Mouse (Mus musculus): ENCODE results near the gene Bloc1s1. TPM values are rescaled to one million over a fixed set of nuclear protein-coding genes. Genes with fewer than 3 reads are reported as not detected.

Bloc1s1 gene
- total RNA-seq, 2 experiments from 2014 or later, result 201 to 210 TPM

Other genes with a start within 250 kb of the Bloc1s1 start
- gene Suox, start 250.0 kb downstream of the Bloc1s1 start, total RNA-seq (2021), result 10 to 100 TPM in 1 of 2 experiments, 1 to 10 TPM in 1; 9.3 to 11.0 TPM
- gene Rab5b, start 227.8 kb downstream of the Bloc1s1 start, total RNA-seq (2021), result 10 to 100 TPM; 82.7 to 83.2 TPM
- gene Pmel, start 219.8 kb downstream of the Bloc1s1 start, total RNA-seq (2021), result 1 to 10 TPM; 2.1 to 2.4 TPM
- 10 to 100 TPM; 14.0 to 18.8 TPM for gene Cdk2, start 219.0 kb downstream of the Bloc1s1 start, total RNA-seq (2021)
- 1 to 10 TPM; 7.1 to 8.8 TPM for gene Dgka, start 179.2 kb downstream of the Bloc1s1 start, total RNA-seq (2021)
- gene Pym1, start 176.1 kb downstream of the Bloc1s1 start, total RNA-seq (2021), result 10 to 100 TPM; 13.7 to 14.9 TPM
- 1 to 10 TPM; 2.8 to 3.8 TPM for gene Mmp19, start 133.1 kb downstream of the Bloc1s1 start, total RNA-seq (2021)
- gene Dnajc14, start 120.0 kb downstream of the Bloc1s1 start, total RNA-seq (2021), result 10 to 100 TPM; 28.9 to 34.6 TPM
- 10 to 100 TPM in 1 of 2 experiments, 1 to 10 TPM in 1; 7.4 to 10.8 TPM for gene Tmem198b, start 119.7 kb downstream of the Bloc1s1 start, total RNA-seq (2021)
- 10 to 100 TPM; 45.3 to 45.4 TPM for gene Sarnp, start 106.7 kb downstream of the Bloc1s1 start, total RNA-seq (2021)
- gene Ormdl2, start 102.4 kb downstream of the Bloc1s1 start, total RNA-seq (2021), result 1 to 10 TPM; 7.5 to 8.8 TPM
- gene Gdf11, start 32.3 kb downstream of the Bloc1s1 start, total RNA-seq (2021), result 1 to 10 TPM; 8.2 to 9.5 TPM
- 100 to 1,000 TPM; 198 to 258 TPM for gene Cd63, start 23.0 kb downstream of the Bloc1s1 start, total RNA-seq (2021)
- 10 to 100 TPM in 1 of 2 experiments, 1 to 10 TPM in 1; 8.2 to 12.5 TPM for gene Rdh5, start 1.1 kb downstream of the Bloc1s1 start, total RNA-seq (2021)
- gene Itga7, start 9.8 kb upstream of the Bloc1s1 start, total RNA-seq (2021), result 100 to 1,000 TPM; 125 to 127 TPM
- under 1 TPM in 1 of 2 experiments, not detected in 1; 0.19 TPM for gene Mettl7b, start 37.0 kb upstream of the Bloc1s1 start, total RNA-seq (2021)
- not detected for gene Olfr9, start 65.4 kb upstream of the Bloc1s1 start, total RNA-seq (2021)
- gene Olfr763, start 86.8 kb upstream of the Bloc1s1 start, total RNA-seq (2021), result not detected
- gene Olfr764-ps1, start 115.9 kb upstream of the Bloc1s1 start, total RNA-seq (2021), result not detected
- gene Olfr765, start 126.0 kb upstream of the Bloc1s1 start, total RNA-seq (2021), result not detected
- not detected for gene Olfr766-ps1, start 144.9 kb upstream of the Bloc1s1 start, total RNA-seq (2021)
- not detected for gene Olfr767, start 158.9 kb upstream of the Bloc1s1 start, total RNA-seq (2021)
- gene Olfr768, start 175.3 kb upstream of the Bloc1s1 start, total RNA-seq (2021), result not detected
- not detected for gene Olfr769, start 193.8 kb upstream of the Bloc1s1 start, total RNA-seq (2021)
- gene Olfr770, start 215.0 kb upstream of the Bloc1s1 start, total RNA-seq (2021), result not detected
- not detected for gene Olfr771, start 240.7 kb upstream of the Bloc1s1 start, total RNA-seq (2021)

Data from gastrocnemius, postnatal 10 days (tissue).